Mouse (Mus musculus) heart, embryonic 16.5 days (tissue): Measurements from ENCODE around the gene Acot7. TPM values are rescaled to one million over a fixed set of nuclear protein-coding genes. Genes with fewer than 3 reads are reported as not detected.

Experiments
- ATAC-seq: fragments of 200-750 bp; cut with Nextera tagmentation; replicated peaks from 2 replicates; pipeline ENCODE4 v1.8.0; 2017; ENCODE audit warnings: moderate number of reproducible peaks; ENCODE audit not compliant: insufficient read depth, low FRiP score; ENCODE audit errors: extremely low read depth
- H3K27ac ChIP-seq: fragments of 300-500 bp; sonication (generic); 2 replicates; pipeline ENCODE4 v1.5.1; 2014; ENCODE audit warnings: mild to moderate bottlenecking, low read length, control low read depth, moderate library complexity
- H3K27me3 ChIP-seq: fragments of 300-500 bp; sonication (generic); 2 replicates; pipeline ENCODE4 v1.6.1; 2014; ENCODE audit warnings: low read length, mixed read lengths; ENCODE audit not compliant: control insufficient read depth, insufficient read depth
- H3K36me3 ChIP-seq: fragments of 300-500 bp; sonication (generic); 2 replicates; pipeline ENCODE4 v1.6.1; 2014; ENCODE audit not compliant: control insufficient read depth, insufficient read depth
- H3K4me1 ChIP-seq: fragments of 300-500 bp; sonication (generic); 2 replicates; pipeline ENCODE4 v1.6.1; 2014; ENCODE audit warnings: low read length, mixed read lengths; ENCODE audit not compliant: control insufficient read depth, insufficient read depth
- H3K4me2 ChIP-seq: fragments of 300-500 bp; sonication (generic); 2 replicates; pipeline ENCODE4 v1.6.1; 2014; ENCODE audit warnings: low read depth, mild to moderate bottlenecking, control low read depth, low read length
- H3K4me3 ChIP-seq: fragments of 300-500 bp; sonication (generic); 2 replicates; pipeline ENCODE4 v1.5.1; 2014; ENCODE audit warnings: mild to moderate bottlenecking, control low read depth, low read length
- H3K9ac ChIP-seq: fragments of 300-500 bp; sonication (generic); 2 replicates; pipeline ENCODE4 v1.6.1; 2014; ENCODE audit warnings: low read length, control low read depth
- H3K9me3 ChIP-seq: fragments of 300-500 bp; sonication (generic); replicated peaks from 2 replicates; pipeline ENCODE4 v1.6.1; 2016; ENCODE audit warnings: low read length; ENCODE audit not compliant: control insufficient read depth
- WGBS: fragments of 180-500 bp; shearing (Covaris S2); extraction: QIAGEN DNeasy Blood & Tissue Kit; methylation state at CpG from one replicate; pipeline ENCODE4 v1.1.7; 2014; 5-methylcytosine and 5-hydroxymethylcytosine counted together
- polyA plus RNA-seq: library from polyadenylated mRNA; unstranded; fragments of >200 nt; fragmentation: Nextera tagmentation; extraction: Ambion mirVana; gene quantifications from 2 replicates; pipeline ENCODE4 v1.2.1, GENCODE M21; 2015

Acot7 gene
- polyA plus RNA-seq, 1 experiment from 2014 or later: 67.7 TPM

- Histone ChIP-seq H3K9me3 (no peaks in the 10 kb centered on the region), H3K9ac (no peak overlapping the region), H3K27ac (no peak overlapping the region), H3K4me3 (no peak overlapping the region), H3K4me2 (no peak overlapping the region), H3K27me3 (no peaks in the 10 kb centered on the region), H3K4me1 (peaks cover 5% of the 10 kb centered on the region; the same call in 1 of the 2 replicates), H3K36me3 (peaks cover 4% of the 10 kb centered on the region)
- 82% methylated on average over 7 of the region's 7 CpGs for WGBS
- no peak for ATAC-seq
Measured at GRCm38 (mm10) chr4:152231326-152231725, 53.4 kb downstream of the Acot7 start.

- Histone ChIP-seq H3K27ac (no peak overlapping the region), H3K36me3 (peaks cover 7% of the 10 kb centered on the region), H3K4me1 (0 out of 2 replicates have a peak, but pooled peaks cover 3% of the 10 kb centered on the region), H3K4me2 (no peak overlapping the region), H3K27me3 (no peaks in the 10 kb centered on the region), H3K9me3 (no peaks in the 10 kb centered on the region), H3K4me3 (no peak overlapping the region), H3K9ac (no peak overlapping the region)
- no peak for ATAC-seq
- whole genome bisulfite sequencing: 91% methylated on average over 4 of the region's 4 CpGs
Measured at GRCm38 (mm10) chr4:152232411-152232903, 54.5 kb downstream of the Acot7 start.

GRCm38 (mm10) chr4:152239974-152240373, 62.0 kb downstream of the Acot7 start:
- Histone ChIP-seq H3K27ac (no peak overlapping the region), H3K9ac (no peak overlapping the region), H3K9me3 (no peaks in the 10 kb centered on the region), H3K4me3 (no peak overlapping the region), H3K27me3 (no peaks in the 10 kb centered on the region), H3K4me2 (no peak overlapping the region), H3K4me1 (peaks cover 28% of the 10 kb centered on the region), H3K36me3 (0 out of 2 replicates have a peak, but pooled peaks cover 11% of the 10 kb centered on the region)
- 40% methylated on average over 4 of the region's 4 CpGs for WGBS
- ATAC-seq: no peak

GRCm38 (mm10) chr4:152243241-152243891, 65.4 kb downstream of the Acot7 start:
- no peak overlapping the region for H3K27ac ChIP-seq

GRCm38 (mm10) chr4:152243969-152244368, 66.0 kb downstream of the Acot7 start:
- WGBS: 85% methylated on average over 8 of the region's 8 CpGs
- Histone ChIP-seq H3K27me3 (no peaks in the 10 kb centered on the region), H3K9me3 (no peaks in the 10 kb centered on the region), H3K27ac (peak overlapping the region; percentile 94), H3K4me1 (peaks cover 52% of the 10 kb centered on the region), H3K36me3 (0 out of 2 replicates have a peak, but pooled peaks cover 3% of the 10 kb centered on the region), H3K4me2 (no peak overlapping the region), H3K4me3 (no peak overlapping the region), H3K9ac (peak overlapping the region; percentile 45; the same call in 1 of the 2 replicates)
- ATAC-seq: no peak

More at GRCm38 (mm10) chr4:152243241-152243891, 65.4 kb downstream of the Acot7 start:
- Histone ChIP-seq H3K27me3 (no peaks in the 10 kb centered on the region), H3K9me3 (no peaks in the 10 kb centered on the region), H3K4me2 (no peak overlapping the region), H3K9ac (0 out of 2 replicates have a peak overlapping the region, but pooled peaks have one; percentile 10), H3K4me1 (peaks cover 55% of the 10 kb centered on the region), H3K4me3 (no peak overlapping the region), H3K36me3 (0 out of 2 replicates have a peak, but pooled peaks cover 3% of the 10 kb centered on the region)
- no peak for ATAC-seq
- 78% methylated on average over 9 of the region's 9 CpGs for WGBS

GRCm38 (mm10) chr4:152244545-152245522, 66.9 kb downstream of the Acot7 start:
- Histone ChIP-seq H3K9ac (peak overlapping the region; percentile 45), H3K27me3 (no peaks in the 10 kb centered on the region), H3K4me1 (peaks cover 51% of the 10 kb centered on the region), H3K4me2 (no peak overlapping the region), H3K27ac (peak overlapping the region; percentile 94), H3K9me3 (no peaks in the 10 kb centered on the region), H3K4me3 (no peak overlapping the region), H3K36me3 (0 out of 2 replicates have a peak, but pooled peaks cover 3% of the 10 kb centered on the region)
- ATAC-seq: no peak
- 63% methylated on average over 11 of the region's 11 CpGs for WGBS

- H3K4me3 ChIP-seq: no peak overlapping the region
- 0 out of 2 replicates have a peak, but pooled peaks cover 3% of the 10 kb centered on the region for H3K36me3 ChIP-seq
- 47% methylated on average over 6 of the region's 6 CpGs for WGBS
- peak overlapping the region; percentile 2 for H3K9ac ChIP-seq
- ATAC-seq: peak; percentile 86
- no peaks in the 10 kb centered on the region for H3K9me3 ChIP-seq
- H3K27me3 ChIP-seq: no peaks in the 10 kb centered on the region
- peak overlapping the region; percentile 94 for H3K27ac ChIP-seq
- H3K4me1 ChIP-seq: peaks cover 41% of the 10 kb centered on the region
- no peak overlapping the region for H3K4me2 ChIP-seq
Measured at GRCm38 (mm10) chr4:152246011-152246410, 68.1 kb downstream of the Acot7 start.

- Histone ChIP-seq H3K27ac (peak overlapping the region; percentile 94), H3K9ac (peak overlapping the region; percentile 56), H3K36me3 (no peaks in the 10 kb centered on the region), H3K4me3 (no peak overlapping the region), H3K27me3 (no peaks in the 10 kb centered on the region), H3K9me3 (no peaks in the 10 kb centered on the region), H3K4me2 (no peak overlapping the region), H3K4me1 (peaks cover 41% of the 10 kb centered on the region)
- 38% methylated on average over 3 of the region's 3 CpGs for WGBS
- no peak for ATAC-seq
Measured at GRCm38 (mm10) chr4:152247195-152247594, 69.3 kb downstream of the Acot7 start.
